Mouse (Mus musculus): ENCODE data around the gene Gpx3.
"Not testable (repeated sequence)": the region's sequence is repeated elsewhere in the genome, so short reads cannot be mapped to it uniquely, and the experiment has no call there.

Gene Gpx3

DNA sequence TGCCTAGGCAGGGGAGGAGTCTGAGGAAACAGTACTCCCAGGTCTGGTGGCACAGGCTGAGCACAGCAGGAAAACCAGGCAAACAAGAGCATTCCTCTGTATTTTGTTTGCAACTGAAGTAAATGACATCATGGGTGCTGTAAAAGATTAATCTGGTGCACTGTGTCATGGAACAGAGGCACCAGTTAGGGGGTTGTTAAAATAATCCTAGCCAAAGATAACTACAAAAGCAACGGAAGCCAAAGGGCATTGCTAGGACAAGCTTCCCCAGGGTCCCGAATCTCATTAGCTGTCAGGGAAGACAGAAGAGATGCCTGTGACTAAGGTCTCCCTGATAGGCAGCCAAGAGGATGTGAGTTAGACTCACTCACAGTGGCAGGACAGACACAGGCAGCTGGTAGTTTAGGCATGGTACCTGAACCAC is 21.2 kb upstream of the Gpx3 start:
- no peak for DNase-seq (ENCODE audit: low read depth, low spot score)

- peak; percentile 63 for DNase-seq (ENCODE audit: low read depth, low spot score)
These were observed 19.6 kb upstream of the Gpx3 start for GRCm38 (mm10) chr11:54882671-54883070.

DNA sequence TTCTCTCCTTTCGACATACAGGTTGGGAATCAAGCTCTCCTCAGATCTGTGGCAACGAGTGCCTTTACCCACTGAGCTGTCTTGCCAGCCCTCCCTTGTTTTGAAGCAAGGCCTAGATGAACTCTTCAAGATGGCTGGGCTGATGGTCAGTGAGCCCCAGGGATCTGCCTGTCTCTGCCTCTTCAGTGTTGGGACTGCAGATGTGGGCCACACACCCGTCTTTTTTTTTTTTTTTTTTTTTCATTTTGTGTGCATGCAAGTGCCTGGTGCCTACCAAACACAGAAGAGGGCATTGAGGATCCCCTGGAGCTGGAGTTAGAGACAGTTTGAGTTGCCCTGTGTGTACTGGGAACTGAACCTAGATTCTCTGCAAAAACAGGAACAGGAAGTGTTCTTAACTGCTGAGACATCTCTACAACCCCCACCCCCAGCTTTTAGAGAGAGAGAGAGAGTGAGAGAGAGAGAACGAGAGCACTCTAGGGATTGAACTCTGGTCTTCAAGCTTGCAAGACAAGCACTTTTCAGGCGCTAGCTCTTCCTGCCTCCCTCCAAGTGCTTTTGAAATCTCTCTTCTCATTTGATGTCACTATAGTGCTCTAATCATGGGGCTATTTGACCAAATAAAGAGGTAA is 17.9 kb upstream of the Gpx3 start:
- no peak for DNase-seq (ENCODE audit: low read depth, low spot score)

- DNase-seq (ENCODE audit: low read depth, low spot score), result no peak
These were observed 17.3 kb upstream of the Gpx3 start for GRCm38 (mm10) chr11:54884937-54885336.

DNA sequence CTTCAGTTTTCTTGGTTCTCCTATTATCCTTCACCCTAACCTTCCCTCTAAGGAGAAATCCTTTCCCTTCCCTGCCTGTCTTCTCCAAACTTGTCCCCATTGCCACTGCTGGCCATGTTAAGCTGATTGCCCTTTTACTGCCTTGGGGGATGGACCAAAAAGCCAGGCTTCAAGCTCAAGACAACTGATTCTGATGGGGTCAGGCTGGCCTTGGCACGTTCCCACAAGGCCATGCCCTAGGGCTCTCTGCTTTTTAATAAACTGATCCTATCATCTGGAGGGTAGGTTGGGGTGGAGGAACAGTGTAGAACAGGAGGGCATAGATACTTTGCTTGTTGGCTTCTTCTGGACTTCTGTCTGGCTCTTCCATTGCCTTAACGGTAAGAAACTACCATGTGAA is 16.8 kb upstream of the Gpx3 start:
- no peak for DNase-seq (ENCODE audit: low read depth, low spot score)

DNA sequence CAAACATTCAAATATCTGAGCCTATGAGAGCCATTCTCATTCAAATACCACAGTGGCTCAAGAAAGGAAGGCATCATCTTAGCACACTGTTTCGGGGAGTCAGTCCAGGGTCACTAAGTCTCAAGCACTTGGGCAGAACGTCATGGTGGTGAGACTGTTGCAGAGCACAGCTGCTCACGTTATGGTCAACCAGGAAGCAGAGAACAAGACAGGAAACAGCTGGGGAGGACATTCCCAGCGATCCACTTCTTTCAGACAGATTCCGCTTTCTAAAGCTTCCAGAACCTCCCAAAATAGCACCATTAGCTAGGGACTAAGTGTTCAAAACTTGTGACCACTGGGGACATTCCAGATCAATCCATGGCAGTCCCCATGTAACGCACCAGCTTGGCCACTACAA is 14.3 kb upstream of the Gpx3 start:
- no peak for DNase-seq (ENCODE audit: low read depth, low spot score)

DNA sequence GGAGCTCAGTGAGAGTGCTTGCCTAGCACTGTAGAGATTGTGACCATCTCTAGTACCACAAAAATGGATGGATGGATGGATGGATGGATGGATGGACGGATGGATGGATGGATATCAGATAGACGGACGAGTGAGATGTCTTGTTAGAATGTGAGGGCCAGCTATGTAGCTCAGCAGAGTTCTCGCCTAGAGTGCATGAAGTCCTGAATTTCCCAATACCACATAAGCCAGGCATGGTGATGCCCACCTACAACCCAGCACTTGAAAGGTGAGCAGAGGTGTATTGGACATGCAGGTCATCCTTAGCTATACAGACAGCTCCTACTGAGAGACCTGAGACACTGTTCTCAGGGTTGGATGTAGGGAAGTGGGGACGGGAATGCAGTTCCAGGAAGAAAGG is 10.9 kb upstream of the Gpx3 start:
- no peak for DNase-seq (ENCODE audit: low read depth, low spot score)

- no peak for DNase-seq (ENCODE audit: low read depth, low spot score)
These were observed 10.2 kb upstream of the Gpx3 start for GRCm38 (mm10) chr11:54892091-54892490.

- DNase-seq (ENCODE audit: low read depth, low spot score), result no peak
These were observed 7.7 kb upstream of the Gpx3 start for GRCm38 (mm10) chr11:54894589-54894988.

- DNase-seq (ENCODE audit: low read depth, low spot score), result not testable (repeated sequence)
These were observed 5.6 kb upstream of the Gpx3 start for GRCm38 (mm10) chr11:54896646-54897045.

DNA sequence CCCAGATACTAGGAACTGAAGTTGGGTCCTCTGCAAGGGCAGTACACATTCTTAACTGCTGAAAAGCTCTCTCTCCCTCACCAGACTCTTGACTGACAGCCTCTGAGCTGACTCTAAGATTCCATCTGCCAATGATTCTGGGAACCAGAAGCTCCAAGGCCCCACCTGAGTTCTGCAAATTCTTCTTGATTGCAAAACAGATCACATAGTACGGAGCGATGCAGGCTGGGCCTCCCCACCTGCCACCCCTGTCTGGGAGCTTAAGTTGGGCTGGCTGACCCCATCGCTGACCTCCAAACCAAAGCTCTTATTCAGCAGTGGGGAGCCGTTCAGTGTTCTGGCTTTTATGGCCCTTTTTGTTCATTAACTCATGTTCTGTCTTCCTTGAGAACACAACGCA is 4.8 kb upstream of the Gpx3 start:
- DNase-seq (ENCODE audit: low read depth, low spot score), result no peak

- DNase-seq (ENCODE audit: low read depth, low spot score), result no peak
These were observed 2.6 kb upstream of the Gpx3 start for GRCm38 (mm10) chr11:54899657-54900056.

DNA sequence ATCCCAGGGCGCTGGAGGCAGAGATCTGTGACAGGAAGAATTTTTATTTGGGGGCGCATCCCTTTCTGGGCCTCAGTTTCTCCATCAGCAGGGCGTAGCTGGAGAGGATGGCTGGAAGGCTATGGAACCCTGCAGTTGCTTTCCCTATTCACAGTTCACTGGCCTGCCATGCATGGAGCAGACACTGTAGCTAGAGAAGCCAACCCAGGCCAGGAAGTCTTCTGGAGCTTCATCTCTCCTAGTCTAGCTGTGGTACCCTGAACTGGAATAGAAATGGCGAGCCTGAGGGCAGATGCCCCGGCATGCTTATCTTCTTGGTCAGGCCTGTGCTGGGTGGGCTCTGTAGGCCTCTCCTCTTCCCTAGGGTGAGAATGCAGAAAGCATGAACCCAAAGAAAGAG is 1.1 kb downstream of the Gpx3 start:
- no peak for DNase-seq (ENCODE audit: low read depth, low spot score)

GRCm38 (mm10) chr11:54903940-54904706 is 1.9 kb downstream of the Gpx3 start:
- DNase-seq (ENCODE audit: low read depth, low spot score), result no peak

GRCm38 (mm10) chr11:54905086-54905485 is 2.8 kb downstream of the Gpx3 start:
- no peak for DNase-seq (ENCODE audit: low read depth, low spot score)

- no peak for DNase-seq (ENCODE audit: low read depth, low spot score)
These were observed 3.7 kb downstream of the Gpx3 start for GRCm38 (mm10) chr11:54905931-54906330.

DNA sequence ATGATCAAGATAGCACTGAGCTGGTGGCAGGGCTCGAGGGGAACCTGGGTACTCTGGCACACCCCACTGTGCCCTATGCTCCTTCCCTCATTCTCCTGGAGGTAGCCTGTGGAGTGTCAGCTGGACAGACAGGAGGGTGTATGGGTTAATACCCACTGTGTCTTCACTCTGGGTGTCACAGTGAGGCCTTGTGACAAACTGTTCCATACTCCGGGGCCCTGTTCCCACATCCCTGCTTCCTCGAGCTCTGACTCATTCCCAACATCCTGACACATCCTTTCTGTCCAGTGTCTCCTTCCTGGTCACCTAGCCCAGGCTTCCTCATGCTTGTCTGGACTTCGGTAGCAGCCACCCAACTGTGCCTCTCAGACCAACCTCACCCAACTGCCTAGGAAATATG is 4.2 kb downstream of the Gpx3 start:
- DNase-seq (ENCODE audit: low read depth, low spot score), result no peak

DNA sequence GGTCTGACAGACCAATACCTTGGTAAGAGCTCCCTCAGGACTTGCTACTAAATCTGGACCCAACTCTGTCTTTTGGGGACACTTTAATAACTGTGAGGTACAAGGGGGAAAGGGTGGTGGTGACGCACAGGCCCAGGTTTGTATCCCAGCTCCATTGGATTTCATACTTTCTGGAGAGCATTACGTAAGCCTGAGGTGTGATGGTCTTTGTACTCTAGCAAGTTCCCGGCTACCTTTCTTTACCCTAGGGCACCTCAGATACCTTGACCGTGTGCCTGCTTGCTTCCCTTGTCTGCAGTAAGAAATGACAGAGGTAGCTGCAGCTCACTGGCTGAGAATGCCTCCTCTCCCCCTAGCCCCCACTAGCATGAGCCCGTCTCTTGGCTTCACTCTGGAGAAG is 5.0 kb downstream of the Gpx3 start:
- no peak for DNase-seq (ENCODE audit: low read depth, low spot score)

GRCm38 (mm10) chr11:54909273-54909672 is 7.0 kb downstream of the Gpx3 start:
- no peak for DNase-seq (ENCODE audit: low read depth, low spot score)

GRCm38 (mm10) chr11:54910081-54910665 is 7.9 kb downstream of the Gpx3 start:
- DNase-seq (ENCODE audit: low read depth, low spot score), result no peak

GRCm38 (mm10) chr11:54911201-54911600 is 8.9 kb downstream of the Gpx3 start:
- no peak for DNase-seq (ENCODE audit: low read depth, low spot score)

- DNase-seq (ENCODE audit: low read depth, low spot score), result no peak
These were observed 9.6 kb downstream of the Gpx3 start for GRCm38 (mm10) chr11:54911671-54912502.
